ENCODE assay signal across 8 mouse cellular contexts in genomic region chr10:69910304-69910703, GRCm38 (mm10).
DNase-seq lines count a peak whose midpoint lies in the region; ATAC-seq and TF ChIP-seq lines count a peak whose summit lies in the region.
"Not testable (repeated sequence)": the region's sequence is repeated elsewhere in the genome, so short reads cannot be mapped to it uniquely, and the experiment has no call there.

No protein-coding gene starts in this region.

- H3K4me3 ChIP-seq in heart, embryonic 13.5 days; kidney, adult 2 months (ENCODE audit: insufficient read depth, low read depth, low read length); liver, embryonic 11.5 days (ENCODE audit: low read depth, low read length): not testable (repeated sequence)

- ATAC-seq in heart, embryonic 13.5 days (ENCODE audit: extremely low read depth, insufficient number of reproducible peaks, low FRiP score, low TSS enrichment), result 0 out of 2 replicates have a peak, but pooled peaks have one; percentile 58
- ATAC-seq in liver, embryonic 11.5 days (replicated peaks; ENCODE audit: low FRiP score), result peak; percentile 78
- peak; percentile 87 for ATAC-seq in megakaryocyte progenitor cell, adult 5-6 weeks (replicated peaks; ENCODE audit: poor library complexity)

- H3K4me1 ChIP-seq in heart, embryonic 13.5 days, result peaks cover 25% of the 10 kb centered on the region
- not testable (repeated sequence) for H3K4me1 ChIP-seq in kidney, adult 2 months (ENCODE audit: control insufficient read depth, insufficient read depth, low read length)
- H3K4me1 ChIP-seq in liver, embryonic 11.5 days (replicated peaks; ENCODE audit: control insufficient read depth, insufficient read depth, low read length), result peaks cover 17% of the 10 kb centered on the region

- TF ChIP-seq POLR2A in kidney, adult 2 months (IDR thresholded peaks at IDR 0.05; ENCODE audit: low read depth, low read length), result not testable (repeated sequence)

- 5% methylated on average over 5 of the region's 6 CpGs for WGBS in heart, embryonic 13.5 days
- whole genome bisulfite sequencing in kidney, adult 2 months, result 50% methylated on average over 5 of the region's 6 CpGs
- 3% methylated on average over 4 of the region's 6 CpGs for WGBS in liver, embryonic 11.5 days

- TF ChIP-seq CTCF in kidney, adult 2 months (conservative IDR thresholded peaks at IDR 0.05; ENCODE audit: insufficient read depth, insufficient read length, low read depth, low read length), result not testable (repeated sequence)

- H3K36me3 ChIP-seq in heart, embryonic 13.5 days, result peaks cover 13% of the 10 kb centered on the region
- not testable (repeated sequence) for H3K36me3 ChIP-seq in kidney, adult 2 months (ENCODE audit: control insufficient read depth, insufficient read depth, low read length); liver, embryonic 11.5 days (ENCODE audit: control insufficient read depth, insufficient read depth, low read length)

- peak; percentile 55 for DNase-seq in A20 (ENCODE audit: low read depth, low spot score)
- DNase-seq in adrenal gland, postnatal 25 days, result peak; percentile 54
- DNase-seq in fat pad, adult 2 months (ENCODE audit: extremely low read depth, low read depth, low spot score), result peak; percentile 96
- peak; percentile 66 for DNase-seq in kidney, adult 2 months
- peak; percentile 47 for DNase-seq in liver, embryonic 11.5 days (ENCODE audit: low spot score)
- DNase-seq in spleen, postnatal 14 days (ENCODE audit: low spot score in 2 of 2), result peak; percentile 24 to 28

- not testable (repeated sequence) for H3K27me3 ChIP-seq in heart, embryonic 13.5 days (replicated peaks); kidney, adult 2 months (replicated peaks; ENCODE audit: control insufficient read depth, insufficient read depth, low read length); liver, embryonic 11.5 days (replicated peaks; ENCODE audit: control insufficient read depth, insufficient read depth, low read length)

- peak overlapping the region; percentile 10; the same call in 1 of the 2 replicates for H3K9ac ChIP-seq in heart, embryonic 13.5 days
- not testable (repeated sequence) for H3K9ac ChIP-seq in liver, embryonic 11.5 days (ENCODE audit: low read depth, low read length)

- H3K4me2 ChIP-seq in heart, embryonic 13.5 days, result peak overlapping the region; percentile 51
- H3K4me2 ChIP-seq in liver, embryonic 11.5 days, result peak overlapping the region; percentile 15

- peak overlapping the region; percentile 80 for H3K27ac ChIP-seq in heart, embryonic 13.5 days (replicated peaks)
- H3K27ac ChIP-seq in kidney, adult 2 months (ENCODE audit: insufficient read depth, low read depth, low read length), result not testable (repeated sequence)
- peak overlapping the region; percentile 58 for H3K27ac ChIP-seq in liver, embryonic 11.5 days (ENCODE audit: low read depth, low read length)

- H3K9me3 ChIP-seq in heart, embryonic 13.5 days; liver, embryonic 11.5 days (ENCODE audit: control insufficient read depth, low read length): not testable (repeated sequence)

Comparison
In these comparisons a context has a peak if more than half of its experiments do, and no peak if none do; other contexts are left out.
1. DNase-seq: peak in every context shown above with its lines; median percentile 96 in fat pad, adult 2 months; 66 in kidney, adult 2 months; 55 in A20; 54 in adrenal gland, postnatal 25 days; 47 in liver, embryonic 11.5 days; 26 in spleen, postnatal 14 days.